Mouse (Mus musculus) megakaryocyte, embryonic 14.5 days (primary cell): ENCODE results near the gene Ormdl2.

Experiments
- FLI1 ChIP-seq: IDR thresholded peaks from 2 replicates; pipeline ENCODE4 v1.6.1; 2012; ENCODE audit warnings: low read length, inconsistent platforms, mixed read lengths
- GATA1 ChIP-seq: IDR thresholded peaks from 3 replicates; pipeline ENCODE4 v1.6.1; 2012; ENCODE audit warnings: mixed read lengths, low read length, inconsistent platforms, borderline replicate concordance

GRCm38 (mm10) chr10:128794391-128794790 is 27.1 kb downstream of the Ormdl2 start:
- TF ChIP-seq GATA1: no peak
- TF ChIP-seq FLI1: no peak
